10 mouse cellular contexts compared by ENCODE assay signal in genomic region chr7:83813016-83813415, GRCm38 (mm10). TPM values are rescaled to one million over a fixed set of nuclear protein-coding genes. Genes with fewer than 3 reads are reported as not detected.
A peak's percentile ranks its signal among the peaks of the same experiment; 100 is the strongest.
DNase-seq lines count a peak whose midpoint lies in the region; ATAC-seq and TF ChIP-seq lines count a peak whose summit lies in the region.
"Had no signal": no experiment of that assay in that cellular context is flagged by ENCODE, and none has a peak within 500 bp of the region (broad histone marks: within the 10 kb centered on the region; RNA-seq: fewer than 3 reads in every experiment).

No protein-coding gene starts in this region.

- peak overlapping the region; percentile 83; the same call in 1 of the 2 replicates for H3K27ac ChIP-seq in kidney, embryonic 14.5 days (ENCODE audit: low read depth, low read length)
- H3K27ac ChIP-seq in limb, embryonic 14.5 days (replicated peaks; ENCODE audit: low read depth, low read length): peak overlapping the region; percentile 76

- H3K4me2 ChIP-seq in kidney, embryonic 14.5 days (replicated peaks; ENCODE audit: low read depth, low read length): no peak overlapping the region
- H3K4me2 ChIP-seq in limb, embryonic 14.5 days (replicated peaks; ENCODE audit: low read depth, low read length, severe bottlenecking): no peak overlapping the region

- DNase-seq in cerebellum, adult 9-10 months: peak; percentile 24
- no peak for DNase-seq in cerebellum, postnatal 10 days
- no peak for DNase-seq in kidney, adult 8-10 months
- peak; percentile 41 for DNase-seq in embryo, embryonic 11 days
- no peak for DNase-seq in limb, embryonic 14.5 days (ENCODE audit: low spot score)
- no peak for DNase-seq in adrenal gland, adult 2 months
- DNase-seq in urinary bladder, postnatal 10 days (ENCODE audit: low spot score): no peak
- DNase-seq: cerebellum, adult 11-12 months had no signal

- H3K36me3 ChIP-seq in kidney, embryonic 14.5 days (ENCODE audit: control insufficient read depth, insufficient read depth, low read length): no peaks in the 10 kb centered on the region
- no peaks in the 10 kb centered on the region for H3K36me3 ChIP-seq in limb, embryonic 14.5 days (ENCODE audit: control insufficient read depth, insufficient read depth, low read length)

- no peak for TF ChIP-seq POLR2A in limb, embryonic 14.5 days (IDR thresholded peaks at IDR 0.05; ENCODE audit: borderline replicate concordance, extremely low read depth, insufficient read depth, insufficient read length)

- no peak for ATAC-seq in kidney, embryonic 14.5 days (ENCODE audit: low FRiP score, low TSS enrichment)
- no peak for ATAC-seq in limb, embryonic 14.5 days (ENCODE audit: low FRiP score, low read depth)

- H3K4me3 ChIP-seq in kidney, embryonic 14.5 days (ENCODE audit: low read length): no peak overlapping the region
- H3K4me3 ChIP-seq in limb, embryonic 14.5 days (replicated peaks; ENCODE audit: low read length): no peak overlapping the region

- H3K4me1 ChIP-seq in kidney, embryonic 14.5 days (ENCODE audit: control insufficient read depth, insufficient read depth, low read length): peaks cover 43% of the 10 kb centered on the region
- peaks cover 56% of the 10 kb centered on the region for H3K4me1 ChIP-seq in limb, embryonic 14.5 days (ENCODE audit: control insufficient read depth, insufficient read depth, low read length)

- 84% methylated on average over 6 of the region's 6 CpGs for WGBS in kidney, embryonic 14.5 days
- WGBS in limb, embryonic 14.5 days: 45% methylated on average over 6 of the region's 6 CpGs

- no peaks in the 10 kb centered on the region for H3K9me3 ChIP-seq in kidney, embryonic 14.5 days (ENCODE audit: control insufficient read depth, low read length)
- no peaks in the 10 kb centered on the region for H3K9me3 ChIP-seq in limb, embryonic 14.5 days (ENCODE audit: control insufficient read depth, low read length)

- H3K27me3 ChIP-seq in kidney, embryonic 14.5 days (ENCODE audit: control insufficient read depth, insufficient read depth, low read length): no peaks in the 10 kb centered on the region; the same call in 1 of the 2 replicates
- no peaks in the 10 kb centered on the region for H3K27me3 ChIP-seq in limb, embryonic 14.5 days (ENCODE audit: control insufficient read depth, insufficient read depth, low read length)

- H3K9ac ChIP-seq in kidney, embryonic 14.5 days (ENCODE audit: low read depth, low read length): no peak overlapping the region
- no peak overlapping the region; the same call in 1 of the 2 replicates for H3K9ac ChIP-seq in limb, embryonic 14.5 days (ENCODE audit: low read depth, low read length, severe bottlenecking)

RNA-seq across cellular contexts. Expression of gene Cfap161, which starts 18.3 kb away (rescaled TPM):
- not detected in 2 replicates for polyA plus RNA-seq in kidney, embryonic 14.5 days (2014; fragmentation: Nextera tagmentation; extraction: Ambion mirVana)
- 0.54 and 0.82 TPM in 2 replicates for polyA plus RNA-seq in limb, embryonic 14.5 days (2012; rRNA removed)
- polyA plus RNA-seq in limb, embryonic 14.5 days (2014; fragmentation: Nextera tagmentation; extraction: Ambion mirVana): 0.28 and 0.29 TPM in 2 replicates
- total RNA-seq in adrenal gland, adult 2 months (2021): under 1 TPM; 0.35 to 0.45 TPM
- not detected in 2 replicates for polyA plus RNA-seq in adrenal gland, adult 2 months (2012; rRNA removed)
- total RNA-seq: MEL had no signal

Comparison
In these comparisons a context has a peak if more than half of its experiments do, and no peak if none do; other contexts are left out.
1. DNase-seq: peak in cerebellum, adult 9-10 months (single experiment) and embryo, embryonic 11 days (single experiment); none in cerebellum, postnatal 10 days (0 of 2), kidney, adult 8-10 months (0 of 2), limb, embryonic 14.5 days (single experiment), adrenal gland, adult 2 months (single experiment) and urinary bladder, postnatal 10 days (single experiment).